Mouse (Mus musculus) C2C12 (cell line): ENCODE results near the gene Dgcr2.

Experiments
- CTCF ChIP-seq: IDR thresholded peaks from one replicate; pipeline ENCODE4 v1.5.1; 2011; ENCODE audit not compliant: control insufficient read depth, insufficient read depth, insufficient read length
- MAX ChIP-seq: IDR thresholded peaks from one replicate; pipeline ENCODE4 v1.6.1; 2011; ENCODE audit warnings: mild to moderate bottlenecking, control low read depth
- MYOD1 ChIP-seq: IDR thresholded peaks from one replicate; pipeline ENCODE4 v1.6.1; 2011; ENCODE audit warnings: low read depth; ENCODE audit not compliant: control insufficient read depth, insufficient read length
- MYOG ChIP-seq: IDR thresholded peaks from one replicate; pipeline ENCODE4 v1.6.1; 2011; ENCODE audit not compliant: control insufficient read depth, insufficient read length; ENCODE audit errors: extremely low read depth

GRCm38 (mm10) chr16:17806581-17807191 lies 91.7 kb downstream of the Dgcr2 start:
- TF ChIP-seq CTCF (no peak), MAX (no peak), MYOG (no peak), MYOD1 (no peak)
